Mouse (Mus musculus): ENCODE measurements around the gene Gm26965. TPM values are rescaled to one million over a fixed set of nuclear protein-coding genes. Genes with fewer than 3 reads are reported as not detected.
"Not testable (repeated sequence)": the region's sequence is repeated elsewhere in the genome, so short reads cannot be mapped to it uniquely, and the experiment has no call there.

Gene Gm26965
- total RNA-seq (2021): under 1 TPM in 1 of 2 experiments, not detected in 1; 0.40 TPM
- long read RNA-seq, experiment 1, partial matches to known transcripts: 0 of 2 reads
- long read RNA-seq, experiment 1, other reads (novel, unspliced or antisense): 2 of 2 reads
- long read RNA-seq, experiment 2: 0 reads

DNA sequence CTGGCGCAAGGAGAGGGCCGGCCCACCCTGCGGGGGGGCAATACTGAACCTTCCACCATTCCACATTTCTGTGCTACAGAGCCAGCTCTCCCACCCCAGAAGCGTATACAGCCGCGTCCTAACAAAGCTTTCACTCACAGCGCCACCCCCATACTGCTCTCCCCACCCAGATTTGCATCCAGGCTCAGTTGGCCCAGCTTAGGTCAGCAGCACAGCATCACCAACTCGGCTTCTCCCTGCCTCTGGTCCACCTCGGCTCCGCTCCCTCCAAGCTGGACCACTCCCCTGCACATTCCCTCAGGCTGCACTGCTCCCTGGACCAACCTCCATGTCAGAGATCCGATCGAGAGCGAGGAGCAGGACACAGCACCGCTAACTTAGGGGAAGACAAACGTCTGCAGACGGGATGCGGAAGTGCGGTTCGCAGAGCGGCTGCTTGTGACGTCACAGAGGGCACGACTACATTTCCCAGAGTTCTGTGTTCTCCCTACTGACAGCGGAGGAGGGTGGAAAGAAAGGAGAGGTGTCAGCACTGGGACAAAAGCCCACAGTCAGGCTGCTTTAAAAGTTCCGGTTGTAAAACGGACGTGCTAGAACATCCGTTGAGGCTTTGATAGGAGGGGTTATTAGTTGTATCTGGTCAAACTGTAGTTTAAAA, at the start of gene Gm26965, which contains the start of gene Zfp87:
Gm26965 (minus strand) TSS at position 399 of the 658 bp plus-strand sequence.
Zfp87 (minus strand) TSS at position 425 of the 658 bp plus-strand sequence.
- intact Hi-C loops (cut with DNase I): loop anchor here (2.0 kb wide), 1 partner anchor 27 kb away; the partner anchor contains the start of gene Zfp748
- DNase-seq (ENCODE audit: low spot score in 2 of 2): peak; percentile 92 to 95

DNA sequence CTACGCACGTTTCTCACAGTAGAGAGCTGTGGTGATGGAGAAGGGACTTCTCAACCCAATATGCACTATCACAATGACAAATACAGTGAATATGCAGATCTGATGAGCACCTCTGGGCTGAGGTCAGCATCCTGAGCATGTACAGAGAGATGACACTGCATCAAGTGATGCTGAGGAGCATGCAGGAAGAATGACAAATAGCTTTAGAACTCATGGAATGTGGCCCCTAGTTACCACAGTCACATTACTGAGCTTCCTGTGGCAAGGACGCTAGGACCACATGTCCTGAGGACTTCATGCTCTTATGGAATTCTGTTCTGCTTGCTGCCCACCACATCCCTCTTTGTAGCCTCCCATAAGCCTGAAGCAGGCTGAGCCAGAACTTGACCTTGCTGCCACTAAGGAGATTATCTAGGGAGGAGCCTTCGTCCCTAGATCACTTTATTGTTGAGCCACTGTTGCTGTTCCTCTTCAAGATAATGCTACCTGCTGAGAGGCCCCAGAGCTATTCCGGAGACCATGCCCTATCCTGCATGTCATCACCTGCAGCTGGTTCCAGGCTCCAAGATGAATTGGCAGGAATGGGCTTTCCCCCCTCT, 46.7 kb upstream of the Gm26965 start:
- intact Hi-C loops (cut with DNase I): no loop called here

DNA sequence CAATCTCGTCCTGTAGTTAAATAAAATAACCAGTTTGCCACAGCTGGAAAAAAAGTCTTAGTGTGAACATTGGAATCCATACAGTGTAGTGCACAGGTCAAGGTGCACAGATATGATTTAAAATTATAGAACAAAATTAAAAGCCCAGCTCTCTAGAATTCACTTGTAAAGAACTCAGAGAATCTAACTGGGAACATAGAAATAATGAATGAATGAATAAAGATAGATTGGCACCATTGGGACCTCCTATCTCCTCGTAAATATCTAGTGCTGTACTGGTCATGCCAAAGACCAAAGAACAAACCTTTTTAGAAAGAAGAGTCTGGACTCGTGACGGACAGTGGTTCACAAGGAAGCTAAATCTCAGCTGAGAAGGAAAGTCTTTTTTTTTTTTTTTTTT, 27.8 kb upstream of the Gm26965 start, which contains the start of gene Zfp748:
Zfp748 (minus strand) TSS at position 101 of the 400 bp plus-strand sequence.
- DNase-seq (ENCODE audit: low spot score in 2 of 2): no peak

More for the DNA sequence above, 46.7 kb upstream of the Gm26965 start:
- no peak for DNase-seq (ENCODE audit: low spot score in 2 of 2)

DNA sequence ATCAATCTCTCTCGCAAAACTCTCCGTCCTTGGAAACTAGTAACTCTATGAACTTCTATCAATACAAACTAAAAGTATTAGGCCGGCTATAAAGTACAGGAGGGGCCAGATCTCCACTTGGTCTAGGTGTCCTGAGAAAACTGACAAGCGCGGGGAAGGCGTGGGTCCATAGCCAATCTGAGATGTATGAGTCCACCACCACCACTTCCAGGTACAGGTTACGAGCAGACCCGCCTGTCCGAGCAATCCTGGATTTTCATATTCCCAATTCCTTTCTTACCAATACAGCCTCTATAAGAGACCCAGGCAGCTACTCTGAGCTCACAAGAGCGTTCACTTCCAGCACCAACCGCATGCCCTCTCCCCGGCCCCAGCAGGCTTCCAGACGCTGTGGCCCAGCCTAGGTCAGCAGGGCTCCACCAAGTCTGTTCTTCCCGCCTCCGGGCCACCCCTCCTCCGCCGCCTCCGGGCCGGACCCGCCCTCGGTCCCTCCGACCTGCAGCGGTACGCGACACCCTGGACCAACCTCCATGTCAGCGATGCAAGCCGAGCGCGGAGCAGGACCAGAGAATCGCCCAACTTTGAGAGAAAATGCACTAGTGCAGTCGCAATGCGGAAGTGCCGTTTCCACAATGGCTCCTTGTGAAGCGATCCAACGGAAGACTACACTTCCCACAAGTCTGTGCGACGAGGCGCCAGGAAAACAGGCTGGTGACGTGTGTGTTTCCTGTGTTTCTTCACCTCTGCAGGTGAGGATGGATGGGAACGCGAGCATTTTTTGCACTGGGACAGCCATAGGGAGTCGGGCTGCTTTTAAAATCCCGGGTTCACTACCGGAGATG, 26.8 kb upstream of the Gm26965 start:
- DNase-seq (ENCODE audit: low spot score in 2 of 2): peak; percentile 89
- intact Hi-C loops (cut with DNase I): loop anchor here (2.0 kb wide), 1 partner anchor 26 kb away; the partner anchor contains the start of genes Gm26965 and Zfp87

More for the DNA sequence above, 27.8 kb upstream of the Gm26965 start, which contains the start of gene Zfp748:
- intact Hi-C loops (cut with DNase I): loop anchor here (2.0 kb wide), 1 partner anchor 27 kb away; the partner anchor contains the start of genes Gm26965 and Zfp87

DNA sequence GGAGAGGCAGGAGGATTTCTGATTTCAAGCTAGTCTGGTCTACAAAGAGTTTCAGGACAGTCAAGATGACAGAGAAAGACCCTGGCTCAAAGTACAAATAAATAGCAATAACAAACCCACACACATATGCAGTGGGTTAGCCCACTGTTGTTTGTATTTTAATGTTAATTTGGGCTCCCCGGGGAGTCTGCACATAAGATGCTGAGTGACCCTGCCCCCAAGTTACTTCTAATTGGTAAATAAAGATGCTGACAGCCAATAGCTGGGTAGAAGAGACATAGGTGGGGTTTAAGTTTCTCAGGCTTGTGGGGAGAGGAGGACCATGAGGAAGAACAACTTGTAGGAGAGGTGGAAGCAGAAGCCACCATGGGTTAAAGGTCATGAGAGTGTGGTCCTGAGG, 20.0 kb upstream of the Gm26965 start:
- intact Hi-C loops (cut with DNase I): no loop called here

DNA sequence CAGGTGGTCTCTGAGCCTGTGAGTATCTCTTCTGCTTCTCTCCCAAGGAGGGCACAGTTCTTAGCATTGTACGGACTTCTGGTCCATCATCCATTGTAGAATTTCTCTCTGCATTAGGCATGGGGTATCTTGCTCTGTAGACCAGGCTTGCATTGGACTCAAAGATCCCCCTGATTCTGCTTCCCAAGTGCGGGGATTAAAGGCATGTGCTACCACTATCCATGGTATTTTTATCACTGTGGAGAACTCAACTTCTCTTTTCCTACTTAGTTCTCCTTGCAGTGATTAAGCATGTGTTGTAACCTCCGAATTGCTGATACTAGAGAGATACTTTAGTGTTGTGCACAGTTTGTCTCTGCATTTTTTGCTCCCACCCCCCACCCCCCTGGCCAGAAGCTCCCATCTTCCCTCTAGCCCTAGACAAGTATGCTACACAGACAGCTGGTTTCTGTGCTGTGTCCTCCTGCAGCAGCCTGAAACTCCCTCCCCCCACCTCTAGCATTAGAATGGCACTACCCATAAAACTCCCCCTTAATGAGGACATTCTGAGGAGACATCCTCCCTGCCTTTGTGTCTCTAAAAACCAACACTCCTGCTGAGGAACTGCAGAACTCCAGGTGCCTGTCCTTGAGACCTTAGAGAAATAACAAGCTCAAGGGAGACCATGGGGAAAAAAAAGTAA, 1.2 kb upstream of the Gm26965 start:
- intact Hi-C loops (cut with DNase I): loop anchor here (2.0 kb wide), 1 partner anchor 26 kb away; the partner anchor contains the start of gene Zfp748
- no peak for DNase-seq (ENCODE audit: low spot score in 2 of 2)

More for the DNA sequence above, 20.0 kb upstream of the Gm26965 start:
- DNase-seq (ENCODE audit: low spot score in 2 of 2): no peak

DNA sequence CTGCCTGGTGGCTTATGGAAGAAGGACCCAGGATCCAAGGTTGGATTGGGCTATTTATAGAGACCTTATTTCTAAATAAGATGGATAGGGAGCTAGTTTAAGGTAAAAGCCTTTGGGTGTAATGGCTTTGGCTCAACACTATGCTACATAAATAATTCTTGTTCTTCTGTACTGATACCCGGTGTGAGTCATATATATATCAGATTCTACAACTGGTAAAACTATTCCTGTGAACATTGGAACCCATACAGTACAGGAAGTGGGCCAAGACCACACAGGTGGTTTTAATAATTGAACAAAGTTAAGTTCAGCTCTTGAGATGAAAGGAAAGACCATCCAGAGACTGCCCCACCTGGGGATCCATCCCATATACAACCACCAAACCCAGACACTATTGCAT, 25.0 kb downstream of the Gm26965 start:
- intact Hi-C loops (cut with DNase I): no loop called here
- no peak for DNase-seq (ENCODE audit: low spot score in 2 of 2)

DNA sequence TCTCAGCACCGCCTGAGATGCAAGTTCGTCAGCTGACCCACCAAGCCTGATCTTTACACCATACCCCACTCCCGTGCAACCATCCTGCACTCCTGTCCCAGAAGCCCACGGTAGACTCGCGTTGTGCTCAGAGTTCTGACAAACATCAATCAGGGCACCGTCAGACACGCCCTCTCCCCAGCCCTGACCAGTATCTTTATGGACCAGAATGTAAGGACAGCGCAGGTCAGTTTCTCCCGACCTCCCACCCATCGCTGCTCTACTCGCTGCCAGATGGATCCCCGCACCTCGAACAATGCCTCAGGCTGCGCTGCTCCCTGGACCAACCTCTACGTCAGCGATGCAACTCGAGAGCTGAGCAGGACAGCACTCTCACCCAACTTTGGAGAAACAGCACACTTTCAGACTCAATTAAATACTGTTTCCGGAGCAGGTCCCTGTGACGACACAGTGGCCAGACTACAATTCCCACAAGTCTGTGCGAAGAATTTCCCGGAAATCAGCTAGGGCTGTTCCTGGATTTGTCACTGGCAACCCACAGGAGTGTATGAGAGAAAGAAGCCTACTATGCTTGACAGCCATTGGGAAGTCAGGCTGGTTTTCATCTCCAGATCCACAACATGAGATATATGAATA, 25.7 kb downstream of the Gm26965 start, which contains the start of gene Zfp58:
Zfp58 (minus strand) TSS at position 472 of the 636 bp plus-strand sequence.
- intact Hi-C loops (cut with DNase I): no loop called here
- peak; percentile 85 to 88 for DNase-seq (ENCODE audit: low spot score in 2 of 2)

DNA sequence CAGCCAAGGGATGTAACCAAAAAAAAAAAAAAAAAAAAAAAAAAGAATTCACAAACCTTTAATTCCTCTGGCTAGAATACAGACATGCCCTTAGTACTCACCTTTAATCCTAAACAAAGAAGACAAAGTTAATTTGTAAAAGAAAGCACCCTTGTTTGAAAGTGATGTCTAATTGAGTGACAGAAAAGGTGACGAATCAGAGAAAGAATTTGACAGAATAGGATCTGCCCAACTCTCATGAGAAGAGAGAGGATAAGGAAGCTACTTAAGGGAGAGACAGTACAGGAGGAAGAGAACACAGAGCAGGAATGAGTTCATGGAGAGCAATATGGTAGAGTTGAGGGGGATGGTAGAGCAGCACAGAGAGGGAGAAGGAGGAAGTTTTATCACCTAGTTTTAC, 30.3 kb downstream of the Gm26965 start:
- intact Hi-C loops (cut with DNase I): no loop called here
- no peak for DNase-seq (ENCODE audit: low spot score in 2 of 2)

DNA sequence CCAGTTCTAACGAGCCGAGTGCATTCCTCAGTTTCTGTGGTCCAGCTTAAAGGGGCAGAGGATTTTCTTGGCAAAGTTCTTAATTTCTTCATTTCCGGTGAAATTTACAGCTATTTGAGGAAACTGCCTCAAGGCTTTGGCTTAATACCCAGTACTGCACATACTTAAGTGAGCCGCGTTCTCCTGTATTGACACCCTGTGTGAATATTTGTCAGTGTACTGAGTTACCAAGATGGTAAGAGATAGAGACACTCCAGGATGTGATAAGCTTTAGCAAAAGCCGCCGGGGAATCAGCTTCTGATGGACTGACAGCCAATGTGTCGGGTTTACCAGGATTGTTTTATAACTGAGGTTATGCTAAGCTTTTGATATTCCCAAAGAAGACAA, 41.5 kb downstream of the Gm26965 start:
- DNase-seq (ENCODE audit: low spot score in 2 of 2): peak in 1 of 2 experiments; percentile 6
- intact Hi-C loops (cut with DNase I): no loop called here

DNA sequence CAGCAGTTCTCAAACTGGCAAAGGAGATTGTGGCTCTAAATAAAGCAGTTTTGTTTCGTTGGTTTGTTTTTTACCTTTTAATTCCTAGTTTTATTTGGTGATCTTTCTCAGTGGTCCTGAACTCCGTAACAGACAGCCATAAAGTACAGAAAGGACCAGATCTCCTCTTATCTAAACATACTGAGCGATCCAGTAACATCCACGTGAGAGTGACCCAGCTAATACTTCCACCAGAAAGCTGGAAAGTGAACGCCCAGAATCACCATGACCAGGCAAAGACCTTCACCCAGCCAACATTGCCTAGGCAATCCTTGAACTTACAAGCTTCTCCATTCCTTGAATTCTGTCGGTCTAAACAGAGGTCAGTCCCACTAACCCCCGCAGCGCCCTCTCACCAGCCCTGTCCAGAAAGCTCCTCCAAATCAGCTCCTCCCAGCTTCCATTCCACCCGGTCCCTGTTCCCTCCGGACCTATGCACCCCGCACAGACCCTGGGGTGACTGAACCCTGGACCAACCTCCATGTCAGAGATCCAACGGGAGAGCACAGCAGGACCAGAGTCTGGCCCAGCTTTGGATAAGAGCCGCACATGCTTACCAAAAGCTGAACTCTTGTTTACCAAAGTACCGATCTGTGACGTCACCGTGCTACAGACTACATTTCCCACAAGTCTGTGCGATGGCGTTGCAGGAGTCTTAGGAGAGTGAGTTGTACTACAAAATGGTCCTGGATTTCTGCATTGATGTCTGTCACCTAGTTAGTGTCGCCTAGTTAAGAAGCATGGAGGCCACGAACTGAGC, 42.1 kb downstream of the Gm26965 start, which contains the start of gene Zfp874b:
Zfp874b (minus strand) TSS at position 634 of the 799 bp plus-strand sequence.
- DNase-seq (ENCODE audit: low spot score in 2 of 2): peak; percentile 88 to 91
- intact Hi-C loops (cut with DNase I): loop anchor here (2.0 kb wide), 1 partner anchor 33 kb away; the partner anchor contains the start of gene Zfp874a

DNA sequence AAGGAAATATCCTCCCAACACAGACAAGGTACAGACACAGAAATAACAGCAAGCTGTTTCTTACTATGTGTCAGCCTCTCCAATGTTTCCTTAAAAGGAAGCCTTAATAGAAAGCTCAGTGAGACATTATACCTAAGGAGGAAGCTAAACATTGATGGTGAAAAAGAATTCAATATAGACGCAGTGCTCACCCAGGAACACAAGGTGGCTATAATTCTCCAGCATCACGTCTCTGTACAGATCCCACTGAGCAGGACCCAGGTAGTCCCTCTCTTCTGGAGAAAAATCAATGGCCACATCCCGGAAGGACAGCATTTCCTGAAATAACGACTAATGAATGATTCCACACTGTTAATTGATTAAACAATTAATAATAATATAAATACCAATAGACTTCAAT, 44.4 kb downstream of the Gm26965 start:
- intact Hi-C loops (cut with DNase I): no loop called here
- DNase-seq (ENCODE audit: low spot score in 2 of 2): no peak

DNA sequence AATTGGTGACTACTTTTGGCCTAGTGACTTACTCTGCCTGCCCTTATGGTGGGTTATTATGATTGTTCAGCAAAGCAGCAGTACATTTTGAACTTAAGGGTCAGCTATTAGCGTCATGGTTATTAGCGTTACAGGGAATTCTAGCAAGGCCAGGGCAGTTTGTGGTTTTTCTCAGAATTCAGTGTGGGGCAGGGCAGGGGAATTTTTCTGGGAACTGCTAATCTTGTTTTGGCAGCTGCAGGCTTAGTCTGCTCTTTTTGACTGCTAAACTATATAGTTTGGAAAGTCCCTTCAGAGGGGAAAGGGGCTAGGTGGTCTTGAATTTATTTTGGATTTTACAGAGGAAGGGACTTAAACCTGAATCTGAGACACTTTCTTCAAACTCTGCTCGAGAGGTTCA, 56.7 kb downstream of the Gm26965 start:
- no peak for DNase-seq (ENCODE audit: low spot score in 2 of 2)
- intact Hi-C loops (cut with DNase I): no loop called here

DNA sequence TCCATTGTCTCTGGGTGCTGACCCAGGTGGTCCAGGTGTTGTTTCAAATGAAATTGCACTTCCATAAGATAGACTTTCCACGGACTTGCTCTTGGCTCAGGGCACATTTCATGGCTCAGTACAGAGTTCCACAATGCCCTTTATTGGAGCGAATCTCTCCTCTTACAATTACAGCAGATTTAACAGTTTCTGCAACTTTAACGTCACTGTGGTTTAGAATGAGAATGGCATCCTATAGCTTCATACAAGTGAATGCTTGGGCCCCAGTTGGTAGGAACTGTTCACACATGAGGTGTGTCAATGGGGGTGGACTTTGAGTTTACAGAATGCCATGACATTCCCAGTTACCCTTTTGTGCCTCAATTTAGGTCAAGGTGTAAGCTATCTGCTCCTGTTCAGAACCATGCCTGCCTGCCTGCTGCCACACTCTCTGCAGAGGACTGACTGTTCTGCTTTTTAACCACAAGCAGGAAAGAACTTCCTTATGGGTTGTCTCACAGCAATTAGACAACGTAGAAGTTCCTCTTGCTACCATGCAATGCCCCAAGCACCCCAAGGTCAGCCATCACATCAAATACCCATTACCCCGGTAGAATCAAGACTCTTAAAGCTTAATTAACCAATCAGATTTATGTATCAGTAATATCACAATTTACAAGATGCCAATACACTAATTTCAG, 62.3 kb downstream of the Gm26965 start:
- intact Hi-C loops (cut with DNase I); DNase-seq (ENCODE audit: low spot score in 2 of 2): not testable (repeated sequence)

DNA sequence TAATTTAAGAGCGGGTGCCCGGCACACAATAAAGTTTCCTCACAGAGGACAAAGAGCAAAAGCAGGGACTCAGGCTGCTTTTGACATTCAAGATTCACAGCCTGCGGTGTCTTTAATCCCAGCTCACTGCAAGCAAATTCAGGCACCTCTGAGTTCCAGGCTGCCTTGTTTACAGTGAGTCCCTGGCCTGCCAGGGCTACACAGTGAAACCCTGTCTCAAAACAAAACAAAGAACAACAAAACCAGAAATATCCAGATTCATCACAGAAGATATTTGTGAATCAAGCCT, 74.0 kb downstream of the Gm26965 start:
- intact Hi-C loops (cut with DNase I): no loop called here
- DNase-seq (ENCODE audit: low spot score in 2 of 2): no peak

DNA sequence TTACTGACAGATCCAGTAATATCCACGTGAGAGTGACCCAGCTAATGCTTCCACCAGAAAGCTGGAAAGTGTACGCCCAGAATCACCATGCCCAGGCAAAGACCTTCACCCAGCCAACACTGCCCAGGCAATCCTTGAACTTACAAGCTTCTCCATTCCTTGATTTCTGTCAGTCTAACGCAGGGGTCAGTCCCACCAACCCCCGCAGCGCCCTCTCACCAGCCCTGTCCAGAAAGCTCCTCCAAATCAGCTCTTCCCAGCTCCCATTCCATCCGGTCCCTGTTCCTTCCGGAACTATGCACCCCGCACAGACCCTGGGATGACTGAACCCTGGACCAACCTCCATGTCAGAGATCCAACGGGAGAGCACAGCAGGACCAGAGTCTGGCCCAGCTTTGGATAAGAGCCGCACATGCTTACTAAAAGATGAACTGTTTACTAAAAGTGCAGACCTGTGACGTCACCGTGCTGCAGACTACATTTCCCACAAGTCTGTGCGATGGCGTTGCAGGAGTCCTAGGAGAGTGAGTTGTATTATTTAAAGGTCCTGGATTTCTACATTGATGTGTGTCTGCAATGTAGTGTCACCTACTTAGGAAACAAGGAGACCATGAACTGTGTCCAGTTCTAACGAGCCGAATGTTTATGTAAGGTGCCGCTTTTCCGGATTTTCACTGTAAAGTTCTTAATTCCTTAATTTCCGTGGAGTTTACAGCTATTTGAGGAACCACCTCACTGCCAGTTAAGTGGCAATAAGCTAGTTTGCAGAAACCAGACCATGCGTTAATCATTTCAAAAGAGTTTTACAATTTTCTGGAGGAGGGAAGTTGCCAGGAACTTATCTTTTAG, 74.6 kb downstream of the Gm26965 start, which contains the start of gene Zfp874a:
Zfp874a (minus strand) TSS at position 453 of the 849 bp plus-strand sequence.
- intact Hi-C loops (cut with DNase I): loop anchor here (2.0 kb wide), 1 partner anchor 31 kb away; no protein-coding TSS in a partner anchor
- DNase-seq (ENCODE audit: low spot score in 2 of 2): peak; percentile 89
